Comparison of ENCODE assay signal across 9 mouse cellular contexts in genomic region chr2:118113808-118114524, GRCm38 (mm10). TPM values are rescaled to one million over a fixed set of nuclear protein-coding genes. Genes with fewer than 3 reads are reported as not detected.
DNase-seq lines count a peak whose midpoint lies in the region; ATAC-seq and TF ChIP-seq lines count a peak whose summit lies in the region.
"Had no signal": no experiment of that assay in that cellular context is flagged by ENCODE, and none has a peak within 500 bp of the region (broad histone marks: within the 10 kb centered on the region; RNA-seq: fewer than 3 reads in every experiment).

No protein-coding gene starts in this region.

- peak overlapping the region; percentile 3; the same call in 1 of the 2 replicates for H3K4me3 ChIP-seq in forebrain, embryonic 13.5 days
- peak overlapping the region; percentile 68 for H3K4me3 ChIP-seq in lung, postnatal 0 days (ENCODE audit: low read depth, low read length)
- H3K4me3 ChIP-seq in cerebellum, adult 2 months (replicated peaks; ENCODE audit: insufficient read depth, low read depth, low read length): no peak overlapping the region

- peaks cover 25% of the 10 kb centered on the region for H3K4me1 ChIP-seq in forebrain, embryonic 13.5 days
- peaks cover 7% of the 10 kb centered on the region for H3K4me1 ChIP-seq in lung, postnatal 0 days (ENCODE audit: insufficient read depth, low read depth, low read length)
- H3K4me1 ChIP-seq in cerebellum, adult 2 months (ENCODE audit: control insufficient read depth, insufficient read depth, low read length): peaks cover 2% of the 10 kb centered on the region; the same call in 1 of the 2 replicates

- no peak for ATAC-seq in forebrain, embryonic 13.5 days
- no peak for ATAC-seq in lung, postnatal 0 days

- peaks cover 3% of the 10 kb centered on the region for H3K36me3 ChIP-seq in forebrain, embryonic 13.5 days (ENCODE audit: poor library complexity, severe bottlenecking)
- peaks cover 18% of the 10 kb centered on the region for H3K36me3 ChIP-seq in lung, postnatal 0 days (ENCODE audit: insufficient read depth, low read length)

- 46% methylated on average over 8 of the region's 8 CpGs for WGBS in forebrain, embryonic 13.5 days
- WGBS in lung, postnatal 0 days: 13% methylated on average over 8 of the region's 8 CpGs
- WGBS in cerebellum, adult 2 months: 36% methylated on average over 8 of the region's 8 CpGs

- no peak overlapping the region for H3K27ac ChIP-seq in forebrain, embryonic 13.5 days
- no peak overlapping the region for H3K27ac ChIP-seq in lung, postnatal 0 days (ENCODE audit: low read length)
- no peak overlapping the region for H3K27ac ChIP-seq in cerebellum, adult 2 months (ENCODE audit: insufficient read depth, low read length)
- H3K27ac ChIP-seq: macrophage had no signal

- no peak overlapping the region for H3K9ac ChIP-seq in forebrain, embryonic 13.5 days
- peak overlapping the region; percentile 73 for H3K9ac ChIP-seq in lung, postnatal 0 days (replicated peaks; ENCODE audit: low read depth)

- peak overlapping the region; percentile 91 for H3K4me2 ChIP-seq in forebrain, embryonic 13.5 days
- peak overlapping the region; percentile 81 for H3K4me2 ChIP-seq in lung, postnatal 0 days (replicated peaks; ENCODE audit: low read depth, low read length)

- TF ChIP-seq CTCF in lung, postnatal 0 days (IDR thresholded peaks at IDR 0.05): peak; percentile 73
- no peak for TF ChIP-seq CTCF in cerebellum, adult 2 months (IDR thresholded peaks at IDR 0.05; ENCODE audit: borderline replicate concordance, insufficient read depth, low read depth, low read length)

- DNase-seq in right cerebral cortex, postnatal 4 days: peak; percentile 48
- no peak for DNase-seq in right cerebral cortex, postnatal 36 days (ENCODE audit: low spot score in 2 of 2)
- peak; percentile 49 for DNase-seq in kidney, adult 9 months
- DNase-seq in lung, postnatal 0 days (ENCODE audit: low spot score): peak; percentile 72
- no peak for DNase-seq in cerebellum, adult 2 months
- DNase-seq in thymus, adult 18-20 months: no peak
- no peak for DNase-seq in thymus, postnatal 25 days

- TF ChIP-seq EP300 in lung, postnatal 0 days (IDR thresholded peaks at IDR 0.05): no peak

- no peak for TF ChIP-seq POLR2A in cerebellum, adult 2 months (IDR thresholded peaks at IDR 0.05; ENCODE audit: borderline replicate concordance, insufficient read depth, low read length)

- peaks cover 10% of the 10 kb centered on the region for H3K27me3 ChIP-seq in forebrain, embryonic 13.5 days
- H3K27me3 ChIP-seq in lung, postnatal 0 days (replicated peaks; ENCODE audit: insufficient read depth, low read length): no peaks in the 10 kb centered on the region
- H3K27me3 ChIP-seq in cerebellum, adult 2 months (ENCODE audit: control insufficient read depth, insufficient read depth, low read length): no peaks in the 10 kb centered on the region; the same call in 1 of the 2 replicates

- H3K9me3 ChIP-seq in forebrain, embryonic 13.5 days (replicated peaks): no peaks in the 10 kb centered on the region
- no peaks in the 10 kb centered on the region for H3K9me3 ChIP-seq in lung, postnatal 0 days (ENCODE audit: low read length)

RNA-seq across cellular contexts. Expression of gene Thbs1, which starts 2.3 kb away (rescaled TPM):
- 5.9 and 9.2 TPM in 2 replicates for polyA plus RNA-seq in forebrain, embryonic 13.5 days (2015; fragmentation: Nextera tagmentation; extraction: Ambion mirVana)
- 50.8 and 57.5 TPM in 2 replicates for polyA plus RNA-seq in lung, postnatal 0 days (2015; fragmentation: Nextera tagmentation; extraction: Ambion mirVana)
- polyA plus RNA-seq in cerebellum, adult 2 months (2012; rRNA removed): 0.98 and 1.1 TPM in 2 replicates

Comparison
In these comparisons a context has a peak if more than half of its experiments do, and no peak if none do; other contexts are left out.
1. DNase-seq: peak in right cerebral cortex, postnatal 4 days (single experiment), kidney, adult 9 months (single experiment) and lung, postnatal 0 days (single experiment); none in right cerebral cortex, postnatal 36 days (0 of 2), cerebellum, adult 2 months (0 of 2), thymus, adult 18-20 months (0 of 2) and thymus, postnatal 25 days (single experiment).